Mouse (Mus musculus): ENCODE data around the gene Rnf111. TPM values are rescaled to one million over a fixed set of nuclear protein-coding genes. Genes with fewer than 3 reads are reported as not detected.

Rnf111 gene
- polyA plus RNA-seq, 1 experiment from 2014 or later = 24.3 TPM

- Histone ChIP-seq H3K4me2 (peak within 1 kb of the TSS; percentile 91), H3K4me3 (replicated peaks) (peak within 1 kb of the TSS; percentile 85), H3K9ac (peak within 1 kb of the TSS; percentile 55; the same call in 1 of the 2 replicates), H3K36me3 (peaks cover 8% of the 10 kb centered on the region; the same call in 1 of the 2 replicates), H3K27me3 (replicated peaks) (no peaks in the 10 kb centered on the region), H3K27ac (peak within 1 kb of the TSS; percentile 67), H3K4me1 (0 out of 2 replicates have a peak, but pooled peaks cover 5% of the 10 kb centered on the region), H3K9me3 (no peaks in the 10 kb centered on the region)
- ATAC-seq (ENCODE audit: insufficient read depth, low FRiP score, low read depth) = peak; percentile 98
- 2% methylated on average over 45 of the region's 45 CpGs for WGBS
These were observed 82.1 kb downstream of the Rnf111 start, which contains the start of gene Ccnb2 for GRCm38 (mm10) chr9:70421257-70422056. Ccnb2 (minus strand) TSS chr9:70421547.

- Histone ChIP-seq H3K27me3 (replicated peaks) (no peaks in the 10 kb centered on the region), H3K4me3 (replicated peaks) (no peak overlapping the region), H3K36me3 (peaks cover 30% of the 10 kb centered on the region), H3K27ac (no peak overlapping the region), H3K9ac (no peak overlapping the region), H3K9me3 (no peaks in the 10 kb centered on the region), H3K4me1 (0 out of 2 replicates have a peak, but pooled peaks cover 5% of the 10 kb centered on the region), H3K4me2 (no peak overlapping the region)
- ATAC-seq (ENCODE audit: insufficient read depth, low FRiP score, low read depth) = no peak
- 82% methylated on average over 3 of the region's 3 CpGs for WGBS
These were observed 87.1 kb downstream of the Rnf111 start for GRCm38 (mm10) chr9:70416412-70416811.

DNA sequence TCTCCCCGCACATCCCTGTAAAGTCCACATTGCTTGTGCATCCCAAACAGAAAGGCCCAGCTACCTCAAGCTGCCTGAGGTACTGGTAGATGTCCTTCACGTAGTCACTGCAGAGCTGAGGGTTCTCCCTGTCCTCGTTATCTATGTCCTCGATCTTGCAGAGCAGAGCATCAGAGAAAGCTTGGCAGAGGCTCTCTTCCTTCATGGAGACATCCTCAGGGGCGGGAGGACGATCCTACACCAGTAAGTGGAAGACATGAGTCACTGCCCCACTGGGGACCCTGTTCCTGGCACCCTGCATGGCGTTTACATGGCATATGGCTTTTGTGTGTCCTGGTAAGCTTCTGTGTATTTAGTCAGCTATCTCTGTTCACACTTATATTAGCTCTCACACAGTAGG is 90.5 kb downstream of the Rnf111 start:
- 90% methylated on average over 7 of the region's 7 CpGs for WGBS
- Histone ChIP-seq H3K27ac (no peak overlapping the region), H3K4me2 (no peak overlapping the region), H3K9me3 (no peaks in the 10 kb centered on the region), H3K27me3 (replicated peaks) (no peaks in the 10 kb centered on the region), H3K36me3 (peaks cover 60% of the 10 kb centered on the region), H3K9ac (no peak overlapping the region), H3K4me1 (no peaks in the 10 kb centered on the region), H3K4me3 (replicated peaks) (no peak overlapping the region)
- ATAC-seq (ENCODE audit: insufficient read depth, low FRiP score, low read depth) = no peak

DNA sequence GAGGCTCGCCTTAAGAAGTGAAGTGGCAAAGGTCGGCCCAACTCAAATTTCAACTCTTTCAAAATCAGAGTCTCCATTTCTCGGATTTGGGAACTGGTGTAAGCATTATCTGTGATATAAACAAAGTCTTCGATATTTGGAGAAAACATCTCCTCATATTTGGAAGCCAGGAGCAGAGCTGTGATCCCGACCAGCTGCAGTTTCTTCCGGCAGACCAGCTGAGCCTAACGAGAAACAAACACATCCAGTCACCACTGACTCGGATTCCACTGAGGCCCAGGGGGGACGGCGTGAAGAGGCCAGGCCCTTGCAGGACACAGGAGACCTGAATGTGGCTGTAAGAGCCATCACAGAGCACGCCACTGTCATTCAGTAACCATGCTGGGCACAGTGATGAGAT is 92.9 kb downstream of the Rnf111 start:
- Histone ChIP-seq H3K4me1 (no peaks in the 10 kb centered on the region), H3K36me3 (peaks cover 52% of the 10 kb centered on the region), H3K27me3 (replicated peaks) (no peaks in the 10 kb centered on the region), H3K4me2 (no peak overlapping the region), H3K27ac (no peak overlapping the region), H3K9ac (no peak overlapping the region), H3K4me3 (replicated peaks) (no peak overlapping the region), H3K9me3 (no peaks in the 10 kb centered on the region)
- 61% methylated on average over 11 of the region's 11 CpGs for WGBS
- ATAC-seq (ENCODE audit: insufficient read depth, low FRiP score, low read depth) = no peak

DNA sequence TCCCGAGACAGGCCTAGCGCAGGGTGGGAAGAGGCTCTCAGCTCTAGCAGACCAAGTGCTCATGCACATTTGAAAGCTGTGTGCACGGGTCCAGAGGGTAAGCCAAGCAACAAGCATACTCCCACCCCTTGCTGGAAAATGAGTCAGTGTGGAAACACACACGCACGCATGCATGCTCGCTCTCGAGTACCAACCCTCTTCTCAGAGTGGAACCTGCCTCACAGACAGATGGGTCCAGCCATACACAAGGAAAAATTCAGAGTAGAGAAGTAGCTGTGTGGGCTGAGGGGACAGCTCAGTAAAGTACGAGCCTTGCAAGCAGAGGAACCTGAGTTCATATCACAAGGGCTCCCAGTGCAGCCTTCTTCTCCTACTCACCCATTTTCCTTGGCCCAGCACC is 93.8 kb downstream of the Rnf111 start:
- Histone ChIP-seq H3K4me3 (replicated peaks) (no peak overlapping the region), H3K27me3 (replicated peaks) (no peaks in the 10 kb centered on the region), H3K9ac (no peak overlapping the region), H3K9me3 (no peaks in the 10 kb centered on the region), H3K36me3 (peaks cover 49% of the 10 kb centered on the region), H3K4me2 (no peak overlapping the region), H3K4me1 (no peaks in the 10 kb centered on the region), H3K27ac (no peak overlapping the region)
- ATAC-seq (ENCODE audit: insufficient read depth, low FRiP score, low read depth) = no peak
- WGBS = 96% methylated on average over 8 of the region's 8 CpGs

DNA sequence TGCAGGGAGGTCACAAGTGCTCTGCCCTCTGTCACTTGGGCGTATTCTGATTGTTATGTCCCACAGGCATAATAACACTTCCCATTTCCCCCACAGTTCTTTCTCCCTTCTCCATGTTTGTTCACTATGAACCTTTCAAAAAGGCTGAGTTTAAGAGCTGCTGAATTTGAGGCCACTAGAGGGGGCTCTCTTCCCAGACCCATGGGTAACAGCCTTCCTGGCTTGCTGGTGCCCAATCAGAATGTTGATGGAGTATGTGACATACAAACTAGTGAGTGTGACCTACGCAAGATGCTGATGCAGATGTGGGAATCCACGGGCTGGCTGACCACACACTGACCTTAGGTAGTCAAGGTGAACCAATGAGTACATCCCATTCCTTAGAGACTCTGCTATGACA is 94.7 kb downstream of the Rnf111 start:
- H3K36me3 ChIP-seq = peaks cover 49% of the 10 kb centered on the region
- no peak overlapping the region for H3K27ac ChIP-seq
- no peak overlapping the region for H3K4me2 ChIP-seq
- no peaks in the 10 kb centered on the region for H3K9me3 ChIP-seq
- WGBS = 91% methylated on average over 3 of the region's 3 CpGs
- ATAC-seq (ENCODE audit: insufficient read depth, low FRiP score, low read depth) = no peak
- H3K4me3 ChIP-seq (replicated peaks) = no peak overlapping the region
- no peaks in the 10 kb centered on the region for H3K27me3 ChIP-seq (replicated peaks)
- H3K9ac ChIP-seq = no peak overlapping the region
- H3K4me1 ChIP-seq = no peaks in the 10 kb centered on the region

DNA sequence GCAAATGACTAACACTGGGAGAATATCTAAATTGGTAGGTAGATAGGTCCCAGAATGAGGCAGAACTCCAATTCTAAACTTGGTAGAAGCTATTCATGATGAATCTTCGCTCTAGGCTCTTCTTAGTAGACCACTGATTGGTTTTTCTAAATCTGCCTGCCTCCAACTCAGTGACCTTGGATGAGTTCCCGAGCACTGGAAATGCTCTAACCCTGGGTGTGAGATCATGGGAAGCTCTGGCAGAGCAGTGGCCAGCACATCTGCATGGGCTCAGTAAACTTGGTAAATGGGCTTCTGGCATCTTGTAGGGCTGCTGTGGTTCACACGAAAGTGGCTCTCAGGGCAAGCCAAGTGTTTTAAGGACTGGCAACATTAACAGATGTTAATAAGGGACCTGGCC is 96.9 kb downstream of the Rnf111 start:
- peaks cover 34% of the 10 kb centered on the region for H3K36me3 ChIP-seq
- no peak for ATAC-seq (ENCODE audit: insufficient read depth, low FRiP score, low read depth)

DNA sequence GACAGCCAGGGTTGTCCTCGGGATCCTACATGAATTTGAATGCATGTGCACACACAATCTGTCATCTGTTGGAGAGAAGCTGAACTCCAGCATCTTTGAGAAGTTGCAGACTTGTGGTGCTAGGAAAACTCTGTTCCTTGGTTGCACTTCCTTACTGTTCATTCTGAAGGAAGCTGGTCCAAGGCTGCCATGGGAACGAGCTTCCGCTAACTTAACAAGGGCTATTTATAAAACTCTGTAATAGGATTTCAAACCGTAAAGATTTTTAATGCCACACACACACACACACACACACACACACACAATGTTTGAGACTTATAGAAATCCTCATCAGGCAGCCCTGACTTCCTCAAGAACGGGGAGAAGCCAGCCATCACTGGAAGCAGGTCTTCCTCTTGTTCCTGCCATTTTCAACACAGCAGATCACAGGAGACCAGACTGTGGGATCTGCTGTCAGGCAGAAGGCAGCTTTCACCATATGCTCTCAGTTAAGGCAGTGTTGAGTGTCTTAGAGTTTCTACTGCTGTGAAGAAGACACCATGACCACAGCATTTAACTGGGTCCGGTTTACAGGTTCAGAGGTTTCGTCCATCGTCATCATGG is 101.5 kb downstream of the Rnf111 start:
- H3K36me3 ChIP-seq = 0 out of 2 replicates have a peak, but pooled peaks cover 3% of the 10 kb centered on the region
- H3K4me1 ChIP-seq = no peaks in the 10 kb centered on the region
- H3K9me3 ChIP-seq = no peaks in the 10 kb centered on the region
- H3K4me3 ChIP-seq (replicated peaks) = no peak overlapping the region
- no peaks in the 10 kb centered on the region for H3K27me3 ChIP-seq (replicated peaks)
- no peak overlapping the region for H3K9ac ChIP-seq
- no peak for ATAC-seq (ENCODE audit: insufficient read depth, low FRiP score, low read depth)
- H3K27ac ChIP-seq = no peak overlapping the region
- 87% methylated on average over 8 of the region's 8 CpGs for WGBS
- no peak overlapping the region for H3K4me2 ChIP-seq

More for the DNA sequence above, 96.9 kb downstream of the Rnf111 start:
- Histone ChIP-seq H3K27me3 (replicated peaks) (no peaks in the 10 kb centered on the region), H3K9ac (no peak overlapping the region), H3K9me3 (no peaks in the 10 kb centered on the region), H3K4me2 (no peak overlapping the region), H3K27ac (no peak overlapping the region), H3K4me3 (replicated peaks) (no peak overlapping the region), H3K4me1 (no peaks in the 10 kb centered on the region)
- WGBS = 87% methylated on average over 3 of the region's 3 CpGs

GRCm38 (mm10) chr9:70396083-70396482 is 107.4 kb downstream of the Rnf111 start:
- WGBS = 88% methylated on average over 2 of the region's 2 CpGs

GRCm38 (mm10) chr9:70395617-70396016 is 107.9 kb downstream of the Rnf111 start:
- Histone ChIP-seq H3K9me3 (no peaks in the 10 kb centered on the region), H3K27ac (no peak overlapping the region), H3K4me1 (no peaks in the 10 kb centered on the region), H3K9ac (no peak overlapping the region), H3K4me3 (replicated peaks) (no peak overlapping the region), H3K36me3 (0 out of 2 replicates have a peak, but pooled peaks cover under 1% of the 10 kb centered on the region), H3K27me3 (replicated peaks) (no peaks in the 10 kb centered on the region), H3K4me2 (no peak overlapping the region)
- WGBS = 82% methylated on average over 12 of the region's 12 CpGs
- no peak for ATAC-seq (ENCODE audit: insufficient read depth, low FRiP score, low read depth)

More at GRCm38 (mm10) chr9:70396083-70396482, 107.4 kb downstream of the Rnf111 start:
- Histone ChIP-seq H3K27ac (no peak overlapping the region), H3K9me3 (no peaks in the 10 kb centered on the region), H3K9ac (no peak overlapping the region), H3K27me3 (replicated peaks) (no peaks in the 10 kb centered on the region), H3K4me1 (no peaks in the 10 kb centered on the region), H3K36me3 (0 out of 2 replicates have a peak, but pooled peaks cover 3% of the 10 kb centered on the region), H3K4me2 (no peak overlapping the region), H3K4me3 (replicated peaks) (no peak overlapping the region)
- ATAC-seq (ENCODE audit: insufficient read depth, low FRiP score, low read depth) = no peak

DNA sequence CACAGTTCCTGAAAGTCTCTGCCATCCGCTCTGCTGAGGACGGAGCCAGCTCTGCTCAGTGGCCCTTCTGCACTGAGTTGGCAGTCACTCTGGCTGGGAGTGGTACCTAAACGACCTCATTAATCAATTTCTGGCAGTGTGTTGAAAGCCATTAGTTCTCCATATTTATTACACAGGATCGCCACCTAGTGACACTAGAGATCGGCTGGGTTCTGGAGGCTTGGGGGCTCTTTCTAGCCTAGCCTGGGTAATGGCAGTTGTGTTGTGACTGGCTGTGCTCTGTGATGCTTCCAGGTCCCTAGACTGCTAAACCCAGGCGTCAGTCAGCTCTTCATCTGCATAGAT is 111.0 kb downstream of the Rnf111 start:
- 14% methylated on average over 6 of the region's 6 CpGs for WGBS
- no peaks in the 10 kb centered on the region for H3K27me3 ChIP-seq (replicated peaks)
- ATAC-seq (ENCODE audit: insufficient read depth, low FRiP score, low read depth) = peak; percentile 31; the same call in 1 of the 2 replicates

More for the DNA sequence above, 111.0 kb downstream of the Rnf111 start:
- H3K9me3 ChIP-seq = no peaks in the 10 kb centered on the region
- H3K4me2 ChIP-seq = no peak overlapping the region
- no peaks in the 10 kb centered on the region for H3K36me3 ChIP-seq
- no peaks in the 10 kb centered on the region for H3K4me1 ChIP-seq
- no peak overlapping the region for H3K9ac ChIP-seq
- no peak overlapping the region for H3K4me3 ChIP-seq (replicated peaks)
- H3K27ac ChIP-seq = no peak overlapping the region
